Mouse (Mus musculus): ENCODE results near the gene Cd9. TPM values are rescaled to one million over a fixed set of nuclear protein-coding genes. Genes with fewer than 3 reads are reported as not detected.

Cd9 gene
- total RNA-seq, 2 experiments from 2014 or later: 18.2 to 26.0 TPM

DNA sequence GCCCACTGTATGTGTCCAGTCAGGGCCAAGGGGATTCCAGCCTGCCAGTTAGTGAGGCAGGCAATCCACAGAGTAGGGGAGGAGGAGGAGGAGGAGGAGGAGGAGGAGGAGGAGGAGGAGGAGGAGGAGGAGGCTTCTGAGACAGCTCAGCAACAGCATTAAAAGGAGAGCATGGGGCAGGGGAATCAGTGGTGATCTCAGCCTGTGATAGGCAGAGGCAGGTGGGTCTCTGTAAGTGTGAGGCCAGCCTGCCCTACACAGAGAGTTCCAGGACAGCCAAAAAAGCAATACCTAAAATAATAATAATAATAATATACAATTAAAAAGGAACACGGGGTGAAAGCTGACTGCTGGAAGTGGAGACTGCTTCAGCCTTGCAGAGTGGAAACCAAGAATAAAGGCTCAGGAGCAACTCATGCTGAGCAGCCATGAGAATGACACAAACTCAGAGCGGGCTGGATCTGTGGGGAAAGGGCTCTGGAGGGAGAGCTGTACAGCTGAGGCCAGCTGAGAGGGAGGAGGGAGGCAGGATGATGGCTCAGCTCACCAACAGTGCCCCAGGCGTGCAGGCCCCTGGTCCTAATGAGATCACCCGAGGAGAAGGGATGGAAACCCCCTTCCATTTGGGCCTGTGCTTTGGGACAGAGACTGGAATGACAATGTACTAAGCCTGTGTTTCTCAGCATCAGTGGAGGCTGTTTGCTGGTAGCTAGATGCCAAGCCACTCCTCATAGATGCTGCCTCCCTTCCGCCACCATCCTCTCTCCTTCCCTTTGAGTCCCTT, 59.7 kb downstream of the Cd9 start:
- no peak for DNase-seq (ENCODE audit: low spot score)

DNA sequence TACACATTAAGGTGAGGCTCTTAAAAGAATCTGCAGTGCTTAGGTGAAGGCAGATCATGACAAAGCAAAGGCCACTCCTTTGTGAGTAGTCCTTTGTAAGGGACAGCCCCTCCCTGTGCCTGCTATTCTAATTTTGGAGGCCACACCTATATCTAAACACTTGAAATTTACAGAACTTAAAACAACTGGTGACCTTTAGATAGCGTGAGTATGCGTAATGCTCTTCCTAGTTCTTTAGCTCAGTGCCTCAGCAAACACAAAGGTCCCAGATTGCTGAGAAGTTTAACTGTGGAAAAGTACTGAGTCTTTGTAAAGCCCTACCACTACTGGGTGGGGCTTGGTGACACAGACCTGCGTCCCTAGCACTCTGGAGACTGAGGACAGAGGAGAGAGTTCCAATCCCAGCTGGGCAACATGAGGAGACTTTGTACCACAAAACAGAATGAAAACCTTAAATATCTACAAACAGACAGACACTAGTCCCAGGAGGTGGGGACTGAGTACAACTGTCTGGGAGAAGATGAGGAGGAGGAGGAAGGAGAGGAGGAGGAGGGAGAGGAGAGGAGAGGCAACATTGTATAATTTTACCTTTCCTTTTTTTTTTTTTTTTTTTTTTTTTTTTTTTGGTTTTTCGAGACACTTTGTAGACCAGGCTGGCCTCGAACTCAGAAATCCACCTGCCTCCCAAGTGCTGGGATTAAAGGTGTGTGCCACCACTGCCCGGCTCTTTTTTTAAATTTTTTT, 60.7 kb downstream of the Cd9 start:
- no peak for DNase-seq (ENCODE audit: low spot score)

DNA sequence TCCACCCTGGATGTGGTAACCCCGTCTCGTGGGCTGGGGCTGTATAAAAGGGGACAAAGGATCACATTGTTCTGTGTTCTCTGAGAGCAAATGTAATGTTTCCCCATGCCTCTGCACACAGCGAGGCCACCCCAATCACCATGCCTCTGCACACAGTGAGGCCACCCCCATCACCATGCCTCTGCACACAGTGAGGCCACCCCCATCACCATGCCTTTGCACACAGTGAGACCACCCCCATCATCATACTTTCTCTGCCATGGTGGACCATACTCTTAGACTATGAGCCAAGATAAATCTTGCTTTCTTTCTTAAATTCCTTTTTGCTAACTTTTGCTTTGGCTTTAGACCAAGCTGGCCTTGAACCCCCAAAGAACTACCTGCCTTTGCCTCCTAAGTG, 61.3 kb downstream of the Cd9 start:
- no peak for DNase-seq (ENCODE audit: low spot score)

DNA sequence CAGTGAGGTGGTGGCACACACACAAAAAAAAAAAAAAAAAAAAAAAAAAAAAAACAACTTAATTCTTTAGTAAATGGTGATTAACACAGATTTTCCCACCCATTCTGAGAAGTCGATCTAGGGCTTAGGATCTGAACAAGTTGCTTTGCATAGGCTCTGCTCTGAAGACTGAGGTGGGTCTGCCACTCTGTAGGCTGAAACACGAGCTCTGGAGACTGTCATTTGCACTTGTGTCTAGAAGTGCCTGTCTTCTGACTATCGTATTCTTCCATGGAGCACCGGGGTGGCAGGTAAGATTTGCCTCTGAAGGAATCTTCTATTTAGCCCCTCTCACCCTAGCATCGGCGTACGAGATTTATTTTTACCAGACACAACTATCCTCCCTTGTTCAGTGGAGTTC, 62.1 kb downstream of the Cd9 start:
- no peak for DNase-seq (ENCODE audit: low spot score)

DNA sequence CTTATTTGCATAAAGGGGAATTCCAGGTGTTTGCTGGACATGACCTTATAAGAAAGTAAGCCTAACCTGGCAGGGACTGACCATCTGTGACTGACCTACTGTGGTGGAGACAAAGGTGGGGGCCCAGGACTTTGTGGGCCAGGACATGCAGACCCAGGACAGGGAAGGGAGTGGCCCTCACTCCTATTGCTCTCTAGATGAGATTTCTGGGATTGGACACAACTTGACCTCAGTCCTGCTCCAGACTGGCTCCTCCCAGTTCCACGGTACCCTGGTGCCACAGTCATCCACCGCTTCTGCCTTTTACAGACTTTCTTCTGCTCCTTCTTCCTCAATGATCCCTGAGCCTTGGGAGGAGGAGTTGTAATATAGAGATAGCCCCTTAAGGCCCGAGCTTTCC, 63.6 kb downstream of the Cd9 start:
- DNase-seq (ENCODE audit: low spot score): no peak

DNA sequence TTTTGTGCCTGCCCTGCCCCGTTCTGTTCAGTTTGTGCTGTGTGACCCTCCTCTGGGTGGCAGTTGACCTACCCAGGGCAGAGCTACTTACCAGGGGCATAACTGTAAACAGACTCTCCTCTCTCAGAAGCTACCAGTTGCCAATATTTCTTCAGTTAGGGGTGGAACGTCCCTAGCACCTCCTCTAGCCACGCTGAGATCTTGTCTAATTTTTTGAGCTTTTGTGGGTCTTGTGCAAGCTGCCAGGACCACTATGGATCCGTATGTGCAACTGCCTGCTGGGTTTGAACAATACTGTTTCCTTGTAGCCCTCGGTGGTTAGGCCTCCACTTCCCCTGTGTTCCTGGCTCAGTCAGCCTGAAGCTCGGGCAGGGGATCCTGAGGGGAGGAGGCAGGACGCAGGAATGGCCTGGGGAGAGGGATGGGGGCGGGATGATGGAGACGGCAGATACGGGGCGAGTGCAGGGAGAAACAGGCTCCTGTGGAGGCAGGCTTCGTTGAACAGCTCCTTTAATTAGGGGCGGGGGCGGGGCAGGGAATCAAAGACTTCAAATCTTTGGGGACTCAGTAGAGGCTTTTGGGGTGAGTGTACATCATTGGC, 64.1 kb downstream of the Cd9 start:
- no peak for DNase-seq (ENCODE audit: low spot score)

DNA sequence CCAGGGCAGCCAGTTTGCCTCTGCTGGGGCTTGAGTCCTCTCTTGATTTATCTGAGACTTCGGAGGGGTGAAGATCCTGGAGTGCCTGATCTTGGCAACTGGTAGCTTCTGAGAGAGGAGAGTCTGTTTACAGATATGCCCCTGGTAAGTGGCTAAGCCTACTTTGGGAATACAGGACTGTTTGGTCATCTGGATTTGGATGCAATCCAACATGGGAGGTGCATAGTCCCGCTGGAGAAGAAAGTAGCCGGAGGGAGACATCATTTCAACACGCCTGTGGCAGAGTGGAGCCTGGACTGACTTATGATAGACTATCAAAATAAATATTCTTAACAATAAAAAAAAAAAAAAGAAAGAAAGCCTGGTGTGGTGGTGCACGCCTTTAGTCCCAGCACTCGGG, 64.8 kb downstream of the Cd9 start:
- no peak for DNase-seq (ENCODE audit: low spot score)

DNA sequence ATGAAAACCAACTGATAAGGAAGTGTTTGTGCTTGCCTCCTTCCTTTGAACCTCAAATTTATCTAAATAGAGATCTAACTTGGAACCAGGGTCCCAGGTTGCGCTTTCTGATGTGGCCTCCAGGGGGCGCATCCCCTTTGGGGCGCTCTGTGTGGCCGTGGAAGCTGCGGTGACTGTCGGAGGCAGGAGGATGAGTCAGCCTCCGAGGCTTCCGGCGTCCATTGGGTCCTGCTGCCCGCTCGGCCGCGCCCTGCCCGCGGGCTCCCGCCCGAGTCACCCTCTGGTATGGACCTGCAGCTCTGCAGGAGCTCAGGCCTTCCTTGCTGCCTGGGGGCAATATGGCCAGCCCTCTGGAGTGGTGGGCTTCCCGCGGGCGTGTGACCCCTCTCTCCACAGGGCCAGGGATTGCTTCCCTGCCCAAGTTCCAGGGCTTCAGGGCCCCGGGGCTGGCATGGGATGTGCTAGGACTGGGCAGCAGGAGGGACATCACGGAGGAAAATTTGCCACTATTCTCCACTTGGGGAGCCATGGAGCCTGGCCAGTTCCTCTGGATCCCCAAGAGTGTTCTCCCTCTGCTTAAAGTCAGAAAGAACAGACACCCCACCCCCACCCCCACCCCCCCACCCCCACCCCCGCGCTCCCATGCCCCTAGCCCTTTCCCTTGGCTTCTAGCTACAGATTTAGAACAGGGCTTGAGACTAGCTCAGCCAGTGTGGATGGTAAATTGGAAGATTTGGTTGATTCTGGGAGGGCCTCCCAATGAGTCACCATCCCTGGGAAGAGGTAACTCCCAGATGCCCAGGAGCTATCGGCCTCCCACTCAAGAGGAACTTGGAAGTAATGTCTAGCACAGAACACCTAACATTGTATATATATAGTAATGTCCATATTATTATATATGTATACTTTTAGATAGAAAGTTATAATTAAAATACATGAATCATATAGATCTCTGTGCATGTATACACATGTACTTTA, 67.9 kb downstream of the Cd9 start:
- DNase-seq (ENCODE audit: low spot score): peak; percentile 72

DNA sequence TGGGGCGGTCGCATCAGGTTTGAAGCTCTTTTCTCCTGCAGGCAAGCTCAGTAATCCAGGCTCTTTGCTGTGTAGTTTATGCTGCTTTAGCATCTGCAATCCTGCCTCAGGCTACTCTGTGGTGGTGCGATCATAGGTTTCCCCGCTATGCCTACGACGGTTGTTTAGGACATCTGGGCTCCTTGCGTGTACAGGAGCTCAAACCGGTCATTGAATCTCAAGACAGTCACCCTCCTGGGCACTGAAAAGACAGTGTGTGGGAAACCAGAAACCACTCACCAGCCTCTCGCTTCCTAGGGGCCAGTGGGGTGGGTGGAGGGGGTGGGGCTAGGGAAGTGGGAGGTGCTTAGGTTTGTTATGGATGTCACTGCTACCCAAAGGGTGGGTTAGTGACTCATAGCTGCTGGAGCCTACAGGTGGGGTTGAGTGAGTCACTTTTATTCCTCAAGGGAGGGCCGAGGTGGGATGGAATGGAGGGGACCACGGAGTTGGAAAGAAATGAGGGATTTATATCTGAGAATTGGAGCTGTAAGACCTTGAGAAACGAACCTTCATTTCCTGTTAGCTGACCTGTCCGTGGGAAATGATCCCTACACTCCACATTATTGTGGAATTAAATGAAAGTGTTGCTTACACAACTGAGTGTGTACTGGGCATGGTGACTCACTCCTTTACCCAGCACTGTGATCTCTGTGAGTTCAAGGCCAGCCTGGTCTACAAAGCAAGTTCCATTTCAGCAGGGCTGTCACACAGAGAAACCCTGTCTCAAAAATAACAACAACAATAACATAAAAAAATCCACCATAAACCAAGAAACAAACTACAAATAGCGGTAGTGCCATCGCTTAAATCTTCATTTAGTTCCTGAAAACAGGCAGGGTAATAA, 69.1 kb downstream of the Cd9 start:
- DNase-seq (ENCODE audit: low spot score): no peak

DNA sequence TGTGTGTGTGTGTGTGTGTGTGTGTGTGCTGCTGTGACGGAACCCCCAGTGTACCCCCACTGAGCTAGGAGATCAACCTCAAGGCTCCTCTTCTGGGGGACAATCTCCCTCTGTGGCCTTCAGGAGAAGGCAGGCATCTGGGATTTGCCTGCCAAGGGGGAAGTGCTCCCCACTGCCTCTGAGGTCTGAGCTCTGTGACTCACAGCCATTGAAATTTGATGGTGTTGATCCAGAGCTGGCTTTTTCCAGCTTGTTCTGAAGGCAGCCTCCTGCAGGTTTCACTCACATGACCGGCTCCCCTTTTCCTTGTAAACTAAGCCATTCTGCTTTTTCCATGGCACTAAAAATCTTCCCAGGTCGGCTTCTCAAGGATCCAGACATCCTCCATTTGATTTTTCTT, 70.4 kb downstream of the Cd9 start:
- DNase-seq (ENCODE audit: low spot score): no peak

DNA sequence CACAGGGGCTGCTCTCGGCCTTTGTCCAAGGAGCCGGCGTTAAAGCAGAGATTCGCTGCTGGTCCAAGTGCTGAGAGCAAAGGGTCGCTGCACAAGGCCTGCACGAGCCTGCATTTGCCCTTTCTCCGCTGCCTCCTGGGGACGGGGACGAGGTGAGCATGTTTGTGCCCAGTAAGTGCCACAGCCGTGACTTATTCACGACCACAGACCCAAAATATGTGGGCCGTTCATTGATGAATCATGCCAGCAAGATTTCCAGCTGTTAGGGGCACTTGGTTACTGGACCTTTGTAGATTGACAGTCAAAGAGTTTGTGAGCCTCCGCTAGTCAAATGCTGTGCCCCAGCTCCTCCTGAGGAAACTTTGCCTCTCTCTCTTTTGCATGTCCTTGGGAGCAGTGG, 71.1 kb downstream of the Cd9 start:
- no peak for DNase-seq (ENCODE audit: low spot score)

DNA sequence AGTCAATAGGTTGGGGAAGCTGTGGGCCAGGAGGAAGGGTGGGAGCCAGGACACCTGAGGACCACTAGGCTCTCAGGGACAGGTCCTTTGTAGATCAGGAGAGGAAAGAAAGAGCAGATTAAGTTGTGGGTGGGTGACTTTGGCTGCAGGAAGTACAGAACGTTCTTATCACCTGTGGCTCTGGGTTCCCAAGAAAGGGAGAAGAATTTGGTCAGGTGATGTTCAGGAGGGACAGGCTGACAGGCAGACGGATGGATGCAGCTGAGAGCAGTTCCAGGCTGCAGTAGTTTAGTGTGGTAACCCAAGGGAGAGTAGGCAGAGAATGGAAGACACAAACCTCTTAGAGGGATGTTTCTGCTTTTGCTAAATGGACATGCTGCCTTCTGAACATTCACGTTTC, 71.5 kb downstream of the Cd9 start:
- DNase-seq (ENCODE audit: low spot score): no peak

DNA sequence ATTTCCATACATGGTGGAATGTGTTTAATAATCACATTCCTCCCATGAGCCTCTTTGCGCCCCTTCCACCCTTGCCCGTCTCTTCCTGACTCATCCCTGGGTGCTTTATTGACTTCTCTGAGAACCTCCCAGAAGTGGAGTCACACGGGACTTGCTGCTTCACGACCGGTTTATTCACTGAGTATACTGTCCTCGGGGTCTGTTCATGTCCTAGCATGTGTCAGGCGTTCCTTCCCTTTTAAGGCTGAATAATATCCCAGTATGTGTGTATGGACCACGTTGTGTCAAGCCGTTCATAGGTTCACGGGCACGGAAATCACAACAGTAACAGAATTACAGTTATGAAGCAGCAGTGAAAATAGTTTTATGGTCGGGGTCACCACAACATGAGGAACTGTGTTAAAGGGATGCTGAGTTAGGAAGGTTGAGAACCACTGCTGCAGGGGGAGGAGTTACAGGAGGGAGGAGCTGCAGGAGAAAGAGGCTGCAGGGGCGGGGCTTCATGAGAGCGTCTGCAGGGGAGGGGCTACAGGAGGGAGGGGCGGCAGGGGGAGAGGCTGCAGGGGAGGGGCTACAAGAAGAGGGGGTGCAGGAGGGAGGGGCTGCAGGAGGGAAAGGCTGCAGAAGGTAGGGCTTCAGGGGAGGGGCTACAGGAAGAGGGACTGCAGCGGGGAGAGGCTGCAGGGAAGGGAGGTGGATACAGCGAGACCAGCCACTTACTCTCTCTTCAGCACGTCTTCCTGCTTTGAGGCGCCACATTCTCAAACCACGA, 72.4 kb downstream of the Cd9 start:
- peak; percentile 47 for DNase-seq (ENCODE audit: low spot score)

DNA sequence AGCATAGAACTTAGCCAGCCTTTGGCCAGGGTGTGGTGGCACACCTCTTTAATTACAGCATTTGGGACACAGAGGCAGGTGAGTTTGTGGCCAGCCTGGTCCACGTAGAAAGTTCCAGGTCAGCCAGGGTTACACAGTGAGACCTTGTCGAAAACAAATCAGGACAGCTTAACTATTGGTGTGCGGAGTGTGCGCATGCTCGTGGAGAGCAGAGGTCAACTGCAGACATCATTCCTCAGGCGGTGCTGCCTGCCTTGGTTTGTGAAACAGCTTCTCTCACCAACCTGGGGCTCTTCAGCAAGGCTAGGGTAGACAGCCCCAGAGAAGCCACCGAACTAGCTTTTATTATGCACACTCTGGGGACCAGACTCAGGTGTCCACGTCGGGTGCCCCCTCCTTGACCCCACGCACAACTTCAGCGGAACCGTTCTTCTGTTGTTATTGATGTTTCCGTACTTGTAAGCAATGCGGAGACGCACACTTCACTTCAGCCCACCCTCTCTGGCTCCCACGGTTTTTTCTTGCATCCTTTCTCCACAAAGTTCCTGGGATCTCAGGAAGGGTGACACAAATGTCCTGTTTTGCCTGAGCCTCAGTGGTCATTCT, 74.0 kb downstream of the Cd9 start:
- no peak for DNase-seq (ENCODE audit: low spot score)

DNA sequence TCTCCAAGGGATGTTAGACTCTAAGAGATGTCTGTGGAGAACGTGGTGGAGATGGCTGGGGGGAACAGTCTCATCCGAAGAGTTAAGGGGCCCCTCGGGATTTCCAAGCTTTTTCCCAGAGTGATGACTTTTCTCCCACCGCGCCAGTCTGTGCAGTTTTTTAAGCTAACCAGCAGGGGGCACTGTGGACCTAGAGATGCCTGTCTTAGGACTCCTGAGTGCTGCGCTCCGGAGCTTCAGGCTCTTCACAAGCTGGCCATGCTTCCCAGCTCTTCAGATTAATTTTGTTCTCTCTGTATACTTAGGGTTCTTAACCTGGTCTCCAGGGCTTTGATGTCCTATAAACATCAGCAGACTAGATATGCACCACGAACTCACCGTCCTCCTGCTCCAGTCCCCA, 75.8 kb downstream of the Cd9 start:
- DNase-seq (ENCODE audit: low spot score): peak; percentile 82

DNA sequence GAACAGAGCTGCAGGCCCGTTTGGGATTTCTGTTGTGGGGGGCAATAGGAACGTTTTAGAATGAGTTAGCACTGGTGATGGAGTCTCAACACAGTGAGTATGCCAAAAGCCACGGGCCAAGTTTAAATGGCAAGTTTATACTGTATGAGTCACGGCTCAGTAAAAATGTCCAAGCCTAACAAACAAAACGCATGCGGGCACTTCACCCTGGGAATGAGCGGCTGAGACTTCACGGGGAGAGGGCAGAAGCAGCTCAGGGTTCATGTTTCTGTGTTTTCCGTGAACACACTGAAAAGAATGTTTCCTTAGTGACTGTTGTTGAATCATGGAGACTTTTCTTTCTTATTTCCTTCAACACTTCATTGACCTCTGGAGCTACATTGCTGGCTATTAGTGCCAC, 81.3 kb downstream of the Cd9 start:
- DNase-seq (ENCODE audit: low spot score): no peak

DNA sequence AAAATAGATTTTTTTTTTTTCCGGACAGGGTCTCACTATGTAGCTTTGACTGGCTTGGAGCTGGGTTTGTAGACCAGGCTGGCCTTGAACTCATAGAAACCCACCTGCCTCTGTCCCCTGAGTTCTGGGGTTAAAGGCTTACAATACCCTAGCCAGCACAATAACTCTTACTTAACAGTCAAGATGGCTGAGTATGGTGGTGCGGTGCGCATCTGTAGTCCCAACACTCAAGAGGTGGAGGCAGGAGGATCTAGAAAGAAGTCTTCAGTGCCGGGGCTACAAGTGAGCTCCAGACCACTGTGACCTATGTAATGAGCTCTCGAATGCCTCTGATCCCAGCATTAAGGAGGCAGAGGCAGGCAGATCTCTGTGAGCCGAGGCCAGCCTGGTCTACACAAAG, 82.9 kb downstream of the Cd9 start:
- DNase-seq (ENCODE audit: low spot score): no peak

DNA sequence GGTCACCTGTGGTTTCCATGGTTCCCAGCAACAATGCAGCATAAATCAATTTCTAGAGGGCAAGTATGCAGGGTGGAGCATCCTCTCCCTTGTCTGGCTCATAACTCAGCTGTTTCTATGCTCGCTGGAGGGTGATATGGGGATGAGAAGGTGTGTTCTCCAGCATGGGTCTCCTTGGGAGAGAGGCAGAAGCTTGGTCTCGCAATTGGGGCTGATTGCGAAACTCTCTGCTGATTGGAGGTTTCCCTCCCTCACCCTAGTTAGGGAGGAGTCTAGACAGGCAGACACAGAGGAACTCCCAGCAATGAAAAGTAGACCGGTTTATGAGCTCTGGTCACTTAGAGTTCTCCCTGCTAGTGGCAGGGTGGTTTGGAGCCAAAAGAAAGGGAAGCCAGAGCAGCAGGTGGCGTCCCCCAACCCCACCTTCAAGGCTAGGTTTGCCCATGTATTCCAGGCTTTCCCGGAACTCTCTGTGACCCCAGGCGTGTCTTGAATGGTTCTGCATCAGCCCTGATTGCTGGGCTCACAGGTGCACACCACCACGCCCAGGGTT, 83.5 kb downstream of the Cd9 start:
- DNase-seq (ENCODE audit: low spot score): no peak

DNA sequence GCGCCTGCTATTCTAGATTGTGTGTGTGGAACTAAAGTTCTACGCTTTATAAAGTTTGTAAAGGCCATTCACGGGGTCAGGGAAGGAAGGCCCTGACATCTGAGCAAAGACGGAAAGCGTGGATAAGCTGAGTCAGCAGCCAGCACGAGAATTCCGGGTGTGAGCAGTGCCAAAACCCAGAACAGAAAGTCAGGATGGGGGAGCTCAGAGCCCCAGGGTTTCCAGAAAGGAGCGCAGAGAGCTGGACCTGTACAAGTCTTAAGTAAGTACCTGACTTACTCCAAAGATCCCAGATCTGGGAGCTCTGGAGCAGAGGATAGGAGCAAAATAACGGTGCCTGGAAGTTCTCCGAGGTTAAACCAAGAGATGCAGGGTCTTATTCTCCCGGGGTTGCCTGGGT, 84.0 kb downstream of the Cd9 start:
- no peak for DNase-seq (ENCODE audit: low spot score)

Measured in gastrocnemius, adult 18-20 months (tissue).